Mouse (Mus musculus): Measurements from ENCODE around the gene Timeless. TPM values are rescaled to one million over a fixed set of nuclear protein-coding genes. Genes with fewer than 3 reads are reported as not detected.
"Not testable (repeated sequence)": the region's sequence is repeated elsewhere in the genome, so short reads cannot be mapped to it uniquely, and the experiment has no call there.

The Timeless gene
- total RNA-seq (2021) = 1 to 10 TPM; 7.5 to 8.8 TPM
- long read RNA-seq, experiment 1, full-length matches to known transcripts = 10 of 23 reads
- long read RNA-seq, experiment 1, partial matches to known transcripts = 2 of 23 reads
- long read RNA-seq, experiment 1, other reads (novel, unspliced or antisense) = 11 of 23 reads
- long read RNA-seq, experiment 2, full-length matches to known transcripts = 6 of 11 reads
- long read RNA-seq, experiment 2, partial matches to known transcripts = 2 of 11 reads
- long read RNA-seq, experiment 2, other reads (novel, unspliced or antisense) = 3 of 11 reads

GRCm38 (mm10) chr10:128231697-128232419 lies at the start of gene Timeless:
Timeless (plus strand) TSS chr10:128232065.
- DNase-seq = peak; percentile 91

- DNase-seq = no peak
These were observed 47.6 kb upstream of the Timeless start for GRCm38 (mm10) chr10:128184296-128184695.

GRCm38 (mm10) chr10:128185277-128185940 lies 46.5 kb upstream of the Timeless start:
- no peak for DNase-seq

GRCm38 (mm10) chr10:128185959-128186358 lies 45.9 kb upstream of the Timeless start:
- DNase-seq = peak; percentile 82

- no peak for DNase-seq
These were observed 44.7 kb upstream of the Timeless start for GRCm38 (mm10) chr10:128187181-128187605.

- DNase-seq = peak; percentile 80
These were observed 43.5 kb upstream of the Timeless start for GRCm38 (mm10) chr10:128188242-128188877.

- DNase-seq = no peak
These were observed 40.4 kb upstream of the Timeless start for GRCm38 (mm10) chr10:128191472-128191871.

- not testable (repeated sequence) for DNase-seq
These were observed 39.7 kb upstream of the Timeless start for GRCm38 (mm10) chr10:128192030-128192766.

GRCm38 (mm10) chr10:128193113-128193512 lies 38.8 kb upstream of the Timeless start:
- DNase-seq = no peak

GRCm38 (mm10) chr10:128194024-128194550 lies 37.8 kb upstream of the Timeless start, which contains the start of gene Gls2:
Gls2 (plus strand) TSS chr10:128194457.
- peak; percentile 97 for DNase-seq

- peak; percentile 62 for DNase-seq
These were observed 37.1 kb upstream of the Timeless start for GRCm38 (mm10) chr10:128194551-128195461.

- DNase-seq = no peak
These were observed 30.0 kb upstream of the Timeless start for GRCm38 (mm10) chr10:128201856-128202255.

- no peak for DNase-seq
These were observed 26.9 kb upstream of the Timeless start for GRCm38 (mm10) chr10:128204941-128205340.

GRCm38 (mm10) chr10:128208326-128208725 lies 23.5 kb upstream of the Timeless start:
- DNase-seq = no peak

- DNase-seq = no peak
These were observed 22.4 kb upstream of the Timeless start for GRCm38 (mm10) chr10:128209311-128210009.

- no peak for DNase-seq
These were observed 21.7 kb upstream of the Timeless start for GRCm38 (mm10) chr10:128210131-128210530.

- DNase-seq = peak; percentile 21
These were observed 20.9 kb upstream of the Timeless start for GRCm38 (mm10) chr10:128210954-128211353.

GRCm38 (mm10) chr10:128211390-128212108 lies 20.3 kb upstream of the Timeless start, which contains the start of gene Spryd4:
Spryd4 (minus strand) TSS chr10:128211807.
- peak; percentile 94 for DNase-seq

- no peak for DNase-seq
These were observed 19.7 kb upstream of the Timeless start for GRCm38 (mm10) chr10:128212148-128212547.
